Mouse (Mus musculus) erythroblast, embryonic 14.5 days (primary cell): Measurements from ENCODE around the gene Galnt12.

Experiments
- GATA1 ChIP-seq: IDR thresholded peaks from 2 replicates; pipeline ENCODE4 v1.6.1; 2012; ENCODE audit warnings: low read length, inconsistent platforms, mixed read lengths
- TAL1 ChIP-seq: IDR thresholded peaks from 3 replicates; pipeline ENCODE4 v1.6.1; 2012; ENCODE audit warnings: low read length, inconsistent platforms, mixed read lengths

DNA sequence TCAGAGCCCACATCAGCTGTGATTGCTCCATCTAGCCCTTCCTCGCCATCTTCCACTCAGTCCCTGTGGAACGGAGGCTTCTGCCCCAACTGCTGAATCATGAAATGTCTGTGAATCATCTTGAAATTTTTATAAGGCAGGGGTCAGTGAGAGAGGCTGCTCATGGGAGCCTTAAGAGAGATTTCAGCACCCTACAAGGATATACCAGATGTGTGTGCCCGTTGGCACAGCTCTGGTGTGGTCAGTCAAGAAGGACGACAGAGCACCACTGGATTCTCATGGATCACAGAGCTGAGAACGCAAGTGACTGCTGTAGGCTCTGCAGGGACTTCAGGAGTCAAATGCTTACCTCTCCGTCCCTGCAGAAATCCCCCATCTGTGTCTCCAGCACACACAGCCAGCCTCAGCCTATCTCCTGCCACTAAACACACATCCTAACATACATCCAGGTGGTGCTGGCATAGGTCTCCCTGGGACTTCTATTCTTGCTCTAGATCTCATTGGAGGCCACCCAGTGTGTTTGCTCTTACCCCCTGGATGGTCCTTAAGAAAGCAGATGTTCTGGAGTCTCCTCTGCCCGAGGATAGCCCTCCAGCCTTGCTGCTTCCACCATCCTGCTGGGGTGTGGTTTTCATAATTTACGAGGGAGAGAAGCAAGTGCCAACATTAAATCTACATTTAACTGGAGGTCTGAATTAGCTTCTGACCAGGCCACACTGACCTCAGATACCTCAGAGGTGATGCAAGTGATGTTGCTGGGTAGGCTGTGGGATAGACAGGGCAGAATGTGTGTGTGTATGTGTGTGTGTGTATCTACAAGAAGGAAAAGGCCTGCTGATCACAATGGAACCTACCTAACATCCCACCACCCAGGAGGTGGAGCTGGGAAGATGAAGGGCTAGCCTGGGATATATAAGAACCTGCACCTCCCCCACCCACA, 38.7 kb downstream of the Galnt12 start:
- TF ChIP-seq GATA1 (no peak), TAL1 (no peak)
